Mouse (Mus musculus) hindbrain, postnatal 0 days (tissue): ENCODE data around the gene Utp6. TPM values are rescaled to one million over a fixed set of nuclear protein-coding genes. Genes with fewer than 3 reads are reported as not detected.
"Not testable (repeated sequence)": the region's sequence is repeated elsewhere in the genome, so short reads cannot be mapped to it uniquely, and the experiment has no call there.

Source experiments
- ATAC-seq: fragments of 200-750 bp; cut with Nextera tagmentation; 2 replicates; pipeline ENCODE4 v1.8.0; 2017; ENCODE audit warnings: mild to moderate bottlenecking, moderate TSS enrichment, moderate library complexity
- DNase-seq: peaks from one replicate; pipeline ENCODE4 v3.0.0-alpha.2; 2015; ENCODE audit warnings: low spot score
- H3K27ac ChIP-seq: fragments of 300-500 bp; sonication (generic); 2 replicates; pipeline ENCODE4 v1.5.1; 2014; ENCODE audit warnings: mild to moderate bottlenecking
- H3K27me3 ChIP-seq: fragments of 300-500 bp; sonication (generic); 2 replicates; pipeline ENCODE4 v1.6.1; 2014; ENCODE audit warnings: low read length, mixed read lengths; ENCODE audit not compliant: insufficient read depth
- H3K36me3 ChIP-seq: fragments of 300-500 bp; sonication (generic); 2 replicates; pipeline ENCODE4 v1.6.1; 2014; ENCODE audit warnings: low read length, mixed read lengths; ENCODE audit not compliant: insufficient read depth
- H3K4me1 ChIP-seq: fragments of 300-500 bp; sonication (generic); 2 replicates; pipeline ENCODE4 v1.6.1; 2014; ENCODE audit warnings: antibody characterized with exemption, low read length, mixed read lengths; ENCODE audit not compliant: insufficient read depth
- H3K4me2 ChIP-seq: fragments of 300-500 bp; sonication (generic); 2 replicates; pipeline ENCODE4 v1.6.1; 2014; ENCODE audit warnings: low read depth, mild to moderate bottlenecking, low read length, moderate library complexity, mixed read lengths
- H3K4me3 ChIP-seq: fragments of 300-500 bp; sonication (generic); 2 replicates; pipeline ENCODE4 v1.5.1; 2014; ENCODE audit warnings: low read length
- H3K9ac ChIP-seq: fragments of 300-500 bp; sonication (generic); replicated peaks from 2 replicates; pipeline ENCODE4 v1.6.1; 2014; ENCODE audit warnings: mild to moderate bottlenecking, low read length, moderate library complexity, mixed read lengths
- H3K9me3 ChIP-seq: fragments of 300-500 bp; sonication (generic); 2 replicates; pipeline ENCODE4 v1.6.1; 2016; ENCODE audit warnings: low read length, mixed read lengths
- CTCF ChIP-seq: IDR thresholded peaks from 2 replicates; pipeline ENCODE4 v1.5.1; 2016; ENCODE audit warnings: antibody characterized with exemption, control low read depth, low read depth
- WGBS: fragments of 180-500 bp; shearing (Covaris S2); extraction: QIAGEN DNeasy Blood & Tissue Kit; methylation state at CpG from one replicate; pipeline ENCODE4 v1.1.7; 2014; 5-methylcytosine and 5-hydroxymethylcytosine counted together
- polyA plus RNA-seq: library from polyadenylated mRNA; unstranded; fragments of >200 nt; fragmentation: Nextera tagmentation; extraction: Ambion mirVana; gene quantifications from 2 replicates; pipeline ENCODE4 v1.2.1, GENCODE M21; 2015
- total RNA-seq: library from RNA; depleted of rRNA; stranded (reverse); fragments of >200 nt; gene quantifications from 2 replicates; pipeline ENCODE4 v1.2.3, GENCODE M21; 2014

The Utp6 gene
- total and polyA plus RNA-seq, 2 experiments from 2014 or later: 17.0 to 29.6 TPM

DNA sequence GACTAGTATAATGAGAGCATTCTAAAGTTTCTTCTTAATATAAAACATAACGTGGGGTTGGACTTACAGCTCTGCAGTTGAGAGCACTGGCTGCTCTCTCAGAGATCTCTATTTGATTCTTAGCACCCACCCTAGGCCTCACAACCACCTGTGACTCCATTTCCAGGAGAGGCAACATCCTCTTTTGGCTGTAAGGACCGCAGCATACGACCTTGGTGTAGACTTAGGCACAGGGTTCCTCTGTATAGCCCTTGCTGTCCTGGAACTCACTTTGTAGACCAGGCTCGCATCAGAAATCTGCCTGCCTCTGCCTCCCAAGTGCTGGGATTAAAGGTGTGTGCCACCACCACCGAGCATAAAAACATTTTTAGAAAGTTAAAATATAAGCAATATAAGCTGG is 29.4 kb upstream of the Utp6 start:
- Histone ChIP-seq H3K27ac (no peak overlapping the region), H3K36me3 (no peaks in the 10 kb centered on the region), H3K4me3 (no peak overlapping the region), H3K4me2 (no peak overlapping the region), H3K9me3 (no peaks in the 10 kb centered on the region), H3K27me3 (no peaks in the 10 kb centered on the region), H3K9ac (no peak overlapping the region), H3K4me1 (0 out of 2 replicates have a peak, but pooled peaks cover 3% of the 10 kb centered on the region)
- no peak for ATAC-seq
- WGBS: 97% methylated on average over 5 of the region's 5 CpGs
- DNase-seq: no peak
- TF ChIP-seq CTCF: no peak

DNA sequence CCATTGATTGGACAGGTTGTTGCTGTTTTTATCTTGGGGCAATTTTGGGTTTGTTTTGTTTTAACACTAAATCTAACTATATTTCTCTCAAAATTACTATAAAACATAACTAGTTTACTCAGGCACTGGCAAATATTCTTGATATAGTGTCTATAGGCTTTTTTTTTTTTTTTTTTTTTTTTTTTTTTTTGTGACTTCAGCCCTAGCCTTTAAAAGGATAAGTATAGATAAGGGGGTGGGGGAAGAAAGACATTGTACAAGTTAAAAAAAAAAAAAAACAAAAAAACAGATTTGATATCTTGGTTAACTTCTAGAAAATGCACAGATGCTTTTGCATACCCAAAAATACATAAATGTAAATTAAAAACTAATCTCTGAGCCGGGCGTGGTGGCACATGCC is 27.9 kb upstream of the Utp6 start:
- no peak overlapping the region for H3K9ac ChIP-seq
- no peaks in the 10 kb centered on the region for H3K9me3 ChIP-seq
- H3K36me3 ChIP-seq: no peaks in the 10 kb centered on the region
- H3K27me3 ChIP-seq: no peaks in the 10 kb centered on the region
- DNase-seq (no peak), ATAC-seq (no peak)
- TF ChIP-seq CTCF: no peak
- H3K4me3 ChIP-seq: no peak overlapping the region
- no peak overlapping the region for H3K4me2 ChIP-seq
- no peak overlapping the region for H3K27ac ChIP-seq
- 0 out of 2 replicates have a peak, but pooled peaks cover 1% of the 10 kb centered on the region for H3K4me1 ChIP-seq
- 95% methylated on average over 2 of the region's 2 CpGs for WGBS

DNA sequence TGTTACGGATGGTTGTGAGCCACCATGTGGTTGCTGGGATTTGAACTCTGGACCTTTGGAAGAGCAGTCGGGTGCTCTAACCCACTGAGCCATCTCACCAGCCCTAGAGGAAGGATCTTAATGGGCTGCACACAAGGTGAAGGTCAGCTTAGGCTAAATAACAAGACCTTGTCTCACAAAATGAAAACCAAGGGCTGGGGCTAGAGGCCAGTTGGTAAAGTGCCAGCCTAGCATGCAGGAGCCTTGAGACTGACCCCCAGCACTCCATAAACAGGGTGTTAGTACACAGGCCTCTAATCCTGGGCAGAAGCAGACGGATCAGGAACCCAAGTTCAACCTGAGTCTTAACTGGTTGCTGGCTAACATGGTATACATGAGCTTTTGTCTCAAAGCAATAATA is 25.7 kb upstream of the Utp6 start:
- H3K27ac ChIP-seq: no peak overlapping the region
- H3K36me3 ChIP-seq: no peaks in the 10 kb centered on the region
- no peak overlapping the region for H3K9ac ChIP-seq
- WGBS: 94% methylated on average over 3 of the region's 3 CpGs
- H3K27me3 ChIP-seq: no peaks in the 10 kb centered on the region
- no peak for DNase-seq
- no peak overlapping the region for H3K4me2 ChIP-seq
- H3K9me3 ChIP-seq: no peaks in the 10 kb centered on the region
- no peak for TF ChIP-seq CTCF
- H3K4me1 ChIP-seq: no peaks in the 10 kb centered on the region
- ATAC-seq: no peak
- no peak overlapping the region for H3K4me3 ChIP-seq

DNA sequence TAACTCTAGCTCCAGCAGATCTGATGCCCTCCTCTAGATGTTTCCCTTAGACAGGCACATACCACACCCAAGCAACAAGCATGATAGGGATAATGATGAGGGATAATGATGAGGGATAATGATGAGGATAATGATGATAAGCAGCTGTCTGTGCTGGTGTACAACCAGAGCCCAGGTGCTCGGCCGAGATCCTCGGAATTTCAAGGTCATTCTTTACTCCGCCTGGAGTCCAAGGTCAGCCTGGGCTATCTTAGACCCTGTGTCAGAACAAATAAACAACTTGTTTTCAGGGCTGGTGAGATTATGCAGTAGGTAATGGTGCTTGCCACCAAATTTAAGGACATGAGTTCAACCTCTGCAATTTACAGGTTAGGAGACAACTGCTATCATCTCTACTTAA is 24.7 kb upstream of the Utp6 start:
- H3K27me3 ChIP-seq: no peaks in the 10 kb centered on the region
- TF ChIP-seq CTCF: no peak
- no peak overlapping the region for H3K9ac ChIP-seq
- no peak overlapping the region for H3K4me3 ChIP-seq
- no peaks in the 10 kb centered on the region for H3K9me3 ChIP-seq
- ATAC-seq (no peak), DNase-seq (no peak)
- no peak overlapping the region for H3K4me2 ChIP-seq
- no peak overlapping the region for H3K27ac ChIP-seq
- H3K36me3 ChIP-seq: no peaks in the 10 kb centered on the region
- H3K4me1 ChIP-seq: no peaks in the 10 kb centered on the region
- 88% methylated on average over 4 of the region's 4 CpGs for WGBS

DNA sequence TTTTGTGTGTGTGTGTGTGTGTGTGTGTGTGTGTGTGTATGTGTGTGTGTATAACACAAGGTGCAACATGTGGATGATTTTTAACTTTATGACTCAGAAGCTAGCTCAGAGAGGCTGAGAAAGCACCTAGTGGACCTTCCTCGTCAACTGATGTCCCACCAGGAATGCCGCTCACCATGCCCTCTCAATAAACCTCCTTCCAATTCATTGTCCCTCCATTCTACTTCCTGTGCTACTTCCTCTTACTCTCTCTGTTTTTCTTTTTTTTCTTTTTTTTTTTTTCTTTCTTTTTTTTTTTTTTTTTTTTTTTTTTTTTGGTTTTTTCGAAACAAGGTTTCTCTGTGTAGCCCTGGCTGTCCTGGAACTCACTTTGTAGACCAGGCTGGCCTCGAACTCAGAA is 15.6 kb upstream of the Utp6 start:
- not testable (repeated sequence) for ATAC-seq, DNase-seq, H3K27ac ChIP-seq, H3K9ac ChIP-seq, H3K27me3 ChIP-seq, H3K4me1 ChIP-seq, H3K9me3 ChIP-seq, H3K4me3 ChIP-seq, H3K4me2 ChIP-seq, H3K36me3 ChIP-seq
- 98% methylated on average over 3 of the region's 4 CpGs for WGBS

DNA sequence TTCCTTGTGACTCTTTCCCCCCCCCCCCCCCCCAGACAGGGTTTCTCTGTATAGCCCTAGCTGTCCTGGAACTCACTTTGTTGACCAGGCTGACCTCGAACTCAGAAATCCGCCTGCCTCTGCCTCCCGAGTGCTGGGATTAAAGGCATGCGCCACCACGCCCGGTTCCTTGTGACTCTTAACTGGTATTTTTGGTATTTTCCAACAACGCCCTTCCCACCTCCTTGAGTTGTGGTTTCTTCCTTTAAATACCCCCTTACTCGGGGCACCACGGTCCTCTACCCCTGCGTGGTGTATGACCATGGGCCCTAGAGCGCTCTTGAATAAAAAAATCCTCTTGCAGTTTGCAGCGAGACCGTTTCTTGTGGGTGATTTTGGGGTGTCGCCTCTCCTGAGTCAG is 14.9 kb upstream of the Utp6 start:
- H3K4me3 ChIP-seq, H3K9me3 ChIP-seq, H3K9ac ChIP-seq, H3K36me3 ChIP-seq, H3K4me2 ChIP-seq, DNase-seq, H3K4me1 ChIP-seq, H3K27ac ChIP-seq, H3K27me3 ChIP-seq, ATAC-seq: not testable (repeated sequence)
- WGBS: 96% methylated on average over 14 of the region's 14 CpGs

DNA sequence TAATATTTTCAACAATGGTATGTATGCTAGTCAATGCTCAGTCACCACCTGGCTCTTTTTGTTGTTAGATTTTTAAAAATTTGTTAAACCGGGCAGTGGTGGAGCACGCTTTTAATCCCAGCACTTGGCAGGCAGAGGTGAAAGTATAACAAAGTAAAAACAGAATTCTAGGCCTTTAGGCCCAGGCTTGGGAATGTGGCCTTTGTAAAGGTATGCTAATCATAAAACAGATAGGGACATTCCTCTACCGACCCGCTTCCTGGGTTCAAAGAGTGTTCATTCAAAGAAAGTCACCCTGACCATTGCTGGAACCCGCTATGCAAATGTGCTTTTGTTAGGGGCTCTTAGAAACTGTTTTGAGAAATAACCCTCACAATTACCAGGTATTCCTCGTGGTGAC is 14.5 kb upstream of the Utp6 start:
- H3K4me2 ChIP-seq, ATAC-seq, H3K4me1 ChIP-seq, H3K9me3 ChIP-seq, H3K4me3 ChIP-seq, H3K27ac ChIP-seq, H3K9ac ChIP-seq, H3K27me3 ChIP-seq, DNase-seq, H3K36me3 ChIP-seq: not testable (repeated sequence)
- WGBS: 85% methylated on average over 6 of the region's 6 CpGs

DNA sequence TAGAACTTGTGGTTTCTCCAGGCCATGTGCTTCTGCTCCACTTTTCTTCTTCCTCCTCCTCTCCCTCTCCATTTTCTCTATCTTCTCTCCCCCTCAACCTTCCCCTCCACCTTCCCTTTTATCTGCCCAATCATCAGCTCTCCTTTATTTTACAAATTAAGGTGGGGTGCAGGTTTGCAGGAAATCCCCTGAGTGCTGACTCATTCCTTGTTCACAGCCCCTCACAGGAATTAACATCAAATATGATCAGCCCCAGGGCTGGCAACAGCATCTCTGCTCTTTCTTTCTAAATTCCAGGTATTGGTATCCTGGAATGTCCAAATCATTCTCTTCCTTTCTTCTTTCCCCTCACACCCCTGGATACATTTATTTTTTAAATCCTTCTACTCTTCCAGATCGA is 14.0 kb upstream of the Utp6 start:
- TF ChIP-seq CTCF: no peak
- no peaks in the 10 kb centered on the region for H3K36me3 ChIP-seq
- H3K9ac ChIP-seq: no peak overlapping the region
- H3K9me3 ChIP-seq: no peaks in the 10 kb centered on the region
- no peak overlapping the region for H3K4me2 ChIP-seq
- H3K4me3 ChIP-seq: no peak overlapping the region
- WGBS: 96% methylated on average over 1 of the region's 1 CpGs
- ATAC-seq (no peak), DNase-seq (no peak)
- H3K4me1 ChIP-seq: peaks cover 10% of the 10 kb centered on the region; the same call in 1 of the 2 replicates
- no peak overlapping the region for H3K27ac ChIP-seq
- no peaks in the 10 kb centered on the region for H3K27me3 ChIP-seq
